Mouse (Mus musculus) neutrophil, adult 5-6 weeks (primary cell): Measurements from ENCODE around the gene Cdc6. TPM values are rescaled to one million over a fixed set of nuclear protein-coding genes. Genes with fewer than 3 reads are reported as not detected.

Experiments
- ATAC-seq: fragments of 151-379, 151-347 bp; 2 replicates; pipeline ENCODE4 v1.8.0; 2017; ENCODE audit warnings: mild to moderate bottlenecking, moderate TSS enrichment; ENCODE audit not compliant: insufficient number of reproducible peaks, poor library complexity, low FRiP score, severe bottlenecking; ENCODE audit errors: extremely low read depth
- total RNA-seq: library from RNA; stranded (forward); fragments of 200-1000 nt; gene quantifications from 2 replicates; pipeline ENCODE4 v1.2.3, GENCODE M21; 2017

Cdc6 gene
- 2.0 and 2.2 TPM in 2 replicates for total RNA-seq

- peak; percentile 96 for ATAC-seq
Measured at GRCm38 (mm10) chr11:98907437-98908173, at the start of gene Cdc6. TSS of gene Cdc6 (plus strand) at chr11:98907801.

GRCm38 (mm10) chr11:98858759-98859731, 48.6 kb upstream of the Cdc6 start:
- peak; percentile 52; the same call in 1 of the 2 replicates for ATAC-seq

- ATAC-seq = peak; percentile 95
Measured at GRCm38 (mm10) chr11:98863028-98863750, 44.4 kb upstream of the Cdc6 start, which contains the start of gene Wipf2. TSS of gene Wipf2 (plus strand) at chr11:98863638.

- ATAC-seq = peak; percentile 14; the same call in 1 of the 2 replicates
Measured at GRCm38 (mm10) chr11:98863751-98864429, 43.7 kb upstream of the Cdc6 start.

- ATAC-seq = no peak
Measured at GRCm38 (mm10) chr11:98867293-98867692, 40.3 kb upstream of the Cdc6 start.

GRCm38 (mm10) chr11:98869906-98870305, 37.7 kb upstream of the Cdc6 start:
- ATAC-seq = no peak

GRCm38 (mm10) chr11:98870791-98871190, 36.8 kb upstream of the Cdc6 start:
- no peak for ATAC-seq

GRCm38 (mm10) chr11:98871416-98871815, 36.2 kb upstream of the Cdc6 start:
- ATAC-seq = no peak

- ATAC-seq = no peak
Measured at GRCm38 (mm10) chr11:98872040-98872439, 35.6 kb upstream of the Cdc6 start.

GRCm38 (mm10) chr11:98873900-98874299, 33.7 kb upstream of the Cdc6 start:
- ATAC-seq = no peak

- no peak for ATAC-seq
Measured at GRCm38 (mm10) chr11:98877001-98877400, 30.6 kb upstream of the Cdc6 start.

GRCm38 (mm10) chr11:98887703-98888102, 19.9 kb upstream of the Cdc6 start:
- no peak for ATAC-seq

GRCm38 (mm10) chr11:98889077-98889476, 18.5 kb upstream of the Cdc6 start:
- ATAC-seq = no peak

- no peak for ATAC-seq
Measured at GRCm38 (mm10) chr11:98889977-98890376, 17.6 kb upstream of the Cdc6 start.

- no peak for ATAC-seq
Measured at GRCm38 (mm10) chr11:98892426-98892825, 15.2 kb upstream of the Cdc6 start.

- ATAC-seq = no peak
Measured at GRCm38 (mm10) chr11:98900529-98901125, 7.0 kb upstream of the Cdc6 start.

- ATAC-seq = no peak
Measured at GRCm38 (mm10) chr11:98902621-98903245, 4.9 kb upstream of the Cdc6 start.

GRCm38 (mm10) chr11:98904577-98904976, 3.0 kb upstream of the Cdc6 start:
- no peak for ATAC-seq
